Mouse (Mus musculus) retina, postnatal 7 days (tissue): ENCODE results near the gene Evi5.

ENCODE experiments used
- DNase-seq: peaks from one replicate; pipeline ENCODE4 v3.0.0-alpha.2; 2012; ENCODE audit warnings: low read depth, low spot score

Gene Evi5

GRCm38 (mm10) chr5:107708124-107708797 is 166.6 kb downstream of the Evi5 start:
- DNase-seq = no peak

- no peak for DNase-seq
Observed at GRCm38 (mm10) chr5:107706262-107706661, 168.6 kb downstream of the Evi5 start.

- no peak for DNase-seq
Observed at GRCm38 (mm10) chr5:107705756-107706155, 169.2 kb downstream of the Evi5 start.

GRCm38 (mm10) chr5:107703207-107703763 is 171.6 kb downstream of the Evi5 start:
- DNase-seq = no peak

- no peak for DNase-seq
Observed at GRCm38 (mm10) chr5:107701658-107702057, 173.2 kb downstream of the Evi5 start.

- DNase-seq = no peak
Observed at GRCm38 (mm10) chr5:107700873-107701272, 174.0 kb downstream of the Evi5 start.

- no peak for DNase-seq
Observed at GRCm38 (mm10) chr5:107698888-107699287, 176.0 kb downstream of the Evi5 start.

GRCm38 (mm10) chr5:107695019-107695418 is 179.9 kb downstream of the Evi5 start:
- DNase-seq = no peak
